Mouse (Mus musculus) heart, adult 2 months (tissue): Measurements from ENCODE around the gene Slx4ip. TPM values are rescaled to one million over a fixed set of nuclear protein-coding genes. Genes with fewer than 3 reads are reported as not detected.

Experiments used
- DNase-seq, 2 experiments: peaks; one replicate each; pipeline ENCODE4 v3.0.0; 2021
- H3K27ac ChIP-seq: fragments of 200-600 bp; 2 replicates; pipeline ENCODE4 v1.8.1; 2022
- H3K27me3 ChIP-seq: fragments of 200-500 bp; 2 replicates; pipeline ENCODE4 v1.6.1; 2012; ENCODE audit warnings: mild to moderate bottlenecking, low read length, inconsistent platforms, mixed read lengths; ENCODE audit not compliant: control insufficient read depth, insufficient read depth
- H3K36me3 ChIP-seq: fragments of 200-500 bp; 2 replicates; pipeline ENCODE4 v1.6.1; 2012; ENCODE audit warnings: low read length, inconsistent platforms; ENCODE audit not compliant: control insufficient read depth, insufficient read depth
- H3K4me1 ChIP-seq: fragments of 200-500 bp; 2 replicates; pipeline ENCODE4 v1.6.1; 2011; ENCODE audit warnings: low read length; ENCODE audit not compliant: control insufficient read depth, insufficient read depth
- H3K4me3 ChIP-seq: fragments of 200-600 bp; 2 replicates; pipeline ENCODE4 v1.8.1; 2022
- H3K79me2 ChIP-seq: fragments of 200-500 bp; replicated peaks from 2 replicates; pipeline ENCODE4 v1.6.1; 2012; ENCODE audit warnings: mild to moderate bottlenecking, inconsistent platforms, low read length, moderate library complexity, mixed read lengths; ENCODE audit not compliant: control insufficient read depth, insufficient read depth
- H3K9ac ChIP-seq: fragments of 200-500 bp; 2 replicates; pipeline ENCODE4 v1.6.1; 2012; ENCODE audit warnings: low read depth, mild to moderate bottlenecking, control low read depth, inconsistent platforms, low read length, mixed read lengths
- CTCF ChIP-seq: fragments of 200-600 bp; IDR thresholded peaks from 2 replicates; pipeline ENCODE4 v1.8.1; 2022; ENCODE audit warnings: antibody characterized with exemption, mild to moderate bottlenecking, moderate library complexity
- EP300 ChIP-seq: fragments of 200-500 bp; IDR thresholded peaks from 2 replicates; pipeline ENCODE4 v1.6.1; 2011; ENCODE audit warnings: low read depth, low read length, control low read depth; ENCODE audit not compliant: insufficient read depth
- POLR2A ChIP-seq: fragments of 200-500 bp; IDR thresholded peaks from 2 replicates; pipeline ENCODE4 v1.6.1; 2011; ENCODE audit warnings: mild to moderate bottlenecking, low read depth, low read length, control low read depth; ENCODE audit not compliant: insufficient read depth
- WGBS: fragments of 180-500 bp; shearing (Covaris S2); methylation state at CpG from one replicate; pipeline ENCODE4 v1.1.7; 2018; 5-methylcytosine and 5-hydroxymethylcytosine counted together
- intact Hi-C: fragments of 180-260 bp; cut with DNase I; formaldehyde crosslinking; loops from one replicate; pipeline ENCODE4 v1.15.1; 2025
- polyA plus RNA-seq: library from polyadenylated mRNA; depleted of rRNA; stranded (reverse); fragments of >200 nt; gene quantifications from 2 replicates; pipeline ENCODE4 v1.2.3, GENCODE M21; 2012
- total RNA-seq, 2 experiments: library from RNA; stranded (reverse); gene quantifications; 2 replicates each; pipeline ENCODE4 v1.2.3; 2021

Slx4ip gene
- total and polyA plus RNA-seq, 3 experiments: 0.39 to 1.4 (median 1.3) TPM

- H3K36me3 ChIP-seq: peaks cover 2% of the 10 kb centered on the region
- H3K27ac ChIP-seq: no peak overlapping the region
- no peaks in the 10 kb centered on the region for H3K79me2 ChIP-seq
- no peak overlapping the region for H3K9ac ChIP-seq
- TF ChIP-seq CTCF (peak; percentile 53), POLR2A (no peak)
- WGBS: 94% methylated on average over 2 of the region's 2 CpGs
- intact Hi-C loops: loop anchor here (5.0 kb wide), 1 partner anchor 72 kb away; no protein-coding TSS in a partner anchor
- peaks cover 1% of the 10 kb centered on the region for H3K4me1 ChIP-seq
- H3K27me3 ChIP-seq: no peaks in the 10 kb centered on the region
- no peak for DNase-seq
- no peak overlapping the region for H3K4me3 ChIP-seq
Measured at GRCm38 (mm10) chr2:136983959-136984358, 92.9 kb downstream of the Slx4ip start.

- Histone ChIP-seq H3K36me3 (peaks cover 2% of the 10 kb centered on the region; the same call in 1 of the 2 replicates), H3K4me3 (no peak overlapping the region), H3K9ac (no peak overlapping the region), H3K27ac (no peak overlapping the region; the same call in 1 of the 2 replicates), H3K27me3 (no peaks in the 10 kb centered on the region), H3K79me2 (no peaks in the 10 kb centered on the region), H3K4me1 (peaks cover 1% of the 10 kb centered on the region)
- WGBS: 64% methylated on average over 6 of the region's 6 CpGs
- intact Hi-C loops: no loop called here
- TF ChIP-seq EP300 (no peak), POLR2A (no peak), CTCF (no peak)
- no peak for DNase-seq
Measured at GRCm38 (mm10) chr2:136985998-136986730, 95.1 kb downstream of the Slx4ip start.

GRCm38 (mm10) chr2:136993116-136993515 lies 102.1 kb downstream of the Slx4ip start:
- intact Hi-C loops: loop anchor here (10.0 kb wide), 1 partner anchor 62 kb away; no protein-coding TSS in a partner anchor
- H3K4me3 ChIP-seq: no peak overlapping the region
- TF ChIP-seq POLR2A (no peak), EP300 (no peak), CTCF (no peak)
- H3K4me1 ChIP-seq: no peaks in the 10 kb centered on the region
- H3K27me3 ChIP-seq: no peaks in the 10 kb centered on the region
- H3K9ac ChIP-seq: no peak overlapping the region
- no peak for DNase-seq
- H3K36me3 ChIP-seq: no peaks in the 10 kb centered on the region
- WGBS: 88% methylated on average over 3 of the region's 3 CpGs
- H3K79me2 ChIP-seq: no peaks in the 10 kb centered on the region
- H3K27ac ChIP-seq: no peak overlapping the region

GRCm38 (mm10) chr2:136997104-136997503 lies 106.1 kb downstream of the Slx4ip start:
- H3K36me3 ChIP-seq: no peaks in the 10 kb centered on the region
- no peaks in the 10 kb centered on the region for H3K27me3 ChIP-seq
- intact Hi-C loops: loop anchor here (1.0 to 10.0 kb wide), 4 partner anchors 58 to 945 kb away; no protein-coding TSS in a partner anchor
- no peak overlapping the region for H3K27ac ChIP-seq
- peak in 1 of 2 experiments; percentile 32 for DNase-seq
- H3K4me1 ChIP-seq: no peaks in the 10 kb centered on the region
- no peaks in the 10 kb centered on the region for H3K79me2 ChIP-seq
- H3K9ac ChIP-seq: no peak overlapping the region
- H3K4me3 ChIP-seq: no peak overlapping the region
- TF ChIP-seq EP300 (no peak), CTCF (peak; percentile 81)

- no peaks in the 10 kb centered on the region for H3K79me2 ChIP-seq
- WGBS: 97% methylated on average over 1 of the region's 1 CpGs
Measured at GRCm38 (mm10) chr2:137002031-137002430, 111.0 kb downstream of the Slx4ip start.

GRCm38 (mm10) chr2:137006656-137007055 lies 115.6 kb downstream of the Slx4ip start:
- Histone ChIP-seq H3K9ac (no peak overlapping the region), H3K4me1 (no peaks in the 10 kb centered on the region), H3K27me3 (no peaks in the 10 kb centered on the region), H3K79me2 (no peaks in the 10 kb centered on the region), H3K27ac (no peak overlapping the region), H3K36me3 (no peaks in the 10 kb centered on the region), H3K4me3 (no peak overlapping the region)
- DNase-seq: no peak
- 72% methylated on average over 1 of the region's 1 CpGs for WGBS
- TF ChIP-seq EP300 (no peak), CTCF (no peak), POLR2A (no peak)
- intact Hi-C loops: no loop called here

More at GRCm38 (mm10) chr2:137002031-137002430, 111.0 kb downstream of the Slx4ip start:
- Histone ChIP-seq H3K27ac (no peak overlapping the region), H3K4me3 (no peak overlapping the region), H3K9ac (no peak overlapping the region), H3K4me1 (no peaks in the 10 kb centered on the region), H3K36me3 (no peaks in the 10 kb centered on the region), H3K27me3 (no peaks in the 10 kb centered on the region)
- TF ChIP-seq CTCF (no peak), POLR2A (no peak), EP300 (no peak)
- intact Hi-C loops: no loop called here
- no peak for DNase-seq
